Mouse (Mus musculus) megakaryocyte progenitor cell, adult 5-6 weeks (primary cell): ENCODE data around the gene Limk1. TPM values are rescaled to one million over a fixed set of nuclear protein-coding genes. Genes with fewer than 3 reads are reported as not detected.

Experiments used
- ATAC-seq: replicated peaks from 2 replicates; pipeline ENCODE4 v1.8.0; 2016; ENCODE audit warnings: mild to moderate bottlenecking, moderate TSS enrichment, inconsistent platforms; ENCODE audit not compliant: poor library complexity
- total RNA-seq, 2 experiments: library from RNA; stranded (forward) in 1 of 2; stranded (reverse) in 1 of 2; fragments of 157-497, 149-512 nt in 1 of 2; fragments of 200-1000 nt in 1 of 2; gene quantifications; 2 replicates each; pipeline versions ENCODE4 v1.2.3 to v1.2.4; 2015 to 2017

Gene Limk1
- total RNA-seq, 2 experiments from 2014 or later = 11.5 to 14.1 TPM

DNA sequence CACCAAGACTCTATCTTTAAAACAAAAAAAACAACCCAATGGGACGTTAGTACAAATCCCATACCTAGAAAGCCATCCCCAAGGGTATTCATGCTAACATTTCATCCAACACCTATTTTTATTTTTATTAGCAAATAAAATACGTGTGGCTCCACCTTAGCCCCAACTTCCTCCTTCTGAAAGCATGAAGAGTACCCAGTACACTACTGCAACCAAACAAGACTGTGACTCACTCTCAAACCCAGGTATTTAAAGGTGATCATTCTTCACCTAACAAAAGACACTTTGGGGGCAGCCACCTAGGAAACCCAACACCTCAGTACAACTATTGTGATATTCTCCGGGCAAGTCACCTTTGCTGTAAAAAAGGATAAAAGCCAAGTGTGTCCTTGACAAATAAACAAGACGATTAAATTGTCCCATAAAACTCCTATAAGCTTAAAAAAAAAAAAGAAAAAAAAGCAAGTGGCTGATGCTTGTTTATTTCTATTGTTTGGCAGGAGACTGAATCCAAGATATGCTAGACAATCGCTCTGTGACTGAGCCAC lies 50.5 kb downstream of the Limk1 start:
- no peak for ATAC-seq

DNA sequence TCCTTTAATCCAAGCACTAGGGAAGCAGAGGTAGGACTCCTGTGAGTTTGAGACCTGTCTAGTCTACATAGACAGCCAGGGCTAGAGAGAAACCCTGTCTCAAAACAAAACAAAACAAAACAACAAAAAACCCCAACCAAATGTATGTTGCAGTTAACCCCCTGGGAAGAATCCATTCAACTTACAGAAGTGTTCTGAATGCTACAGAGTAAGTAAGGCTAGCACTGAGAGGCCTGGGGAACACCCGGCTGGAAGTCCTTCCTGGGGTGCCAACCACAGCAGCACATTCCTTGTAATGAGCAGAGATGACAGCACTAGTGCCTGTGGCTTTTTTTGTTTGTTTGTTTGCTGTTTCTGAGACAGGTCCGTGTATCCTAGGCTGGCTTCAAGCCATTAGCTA lies 55.6 kb downstream of the Limk1 start:
- no peak for ATAC-seq

DNA sequence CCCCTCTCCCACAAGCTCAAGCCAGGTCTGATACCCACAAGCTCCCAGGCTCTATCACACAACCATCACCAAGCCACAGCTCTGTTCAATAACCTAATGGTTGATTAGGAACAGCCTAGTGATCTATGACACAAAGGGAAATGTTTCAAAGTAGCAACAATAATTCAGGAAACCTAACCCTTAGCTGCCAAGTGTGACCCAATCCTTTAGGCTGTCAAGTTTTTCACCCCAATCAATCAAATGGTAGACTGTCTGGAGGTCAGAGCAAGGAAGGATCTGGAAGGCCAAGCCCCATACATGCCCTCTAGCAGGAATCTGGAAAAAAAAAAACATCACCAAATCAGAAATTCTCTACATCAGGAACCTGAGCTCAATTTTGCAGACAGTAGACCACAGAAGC lies 57.6 kb downstream of the Limk1 start:
- ATAC-seq = no peak

DNA sequence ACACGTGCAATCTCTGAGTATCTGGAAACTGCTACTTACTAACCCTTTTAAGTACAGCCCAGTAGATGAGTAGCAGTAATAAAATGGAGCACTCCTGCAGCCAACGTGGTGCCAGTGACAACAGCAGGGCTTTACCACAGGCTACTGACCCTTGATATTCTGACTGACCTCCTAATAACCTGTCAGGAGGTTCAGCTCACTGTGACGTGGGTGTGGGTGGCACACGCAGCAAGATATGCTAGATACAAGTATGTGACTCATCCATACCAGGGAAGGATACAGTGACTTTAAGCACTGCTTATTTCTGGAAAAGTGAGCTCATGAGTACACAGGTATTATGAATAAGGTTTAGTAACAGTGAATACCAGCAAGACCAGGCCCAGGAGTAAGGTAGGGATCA lies 58.9 kb downstream of the Limk1 start:
- ATAC-seq = no peak

DNA sequence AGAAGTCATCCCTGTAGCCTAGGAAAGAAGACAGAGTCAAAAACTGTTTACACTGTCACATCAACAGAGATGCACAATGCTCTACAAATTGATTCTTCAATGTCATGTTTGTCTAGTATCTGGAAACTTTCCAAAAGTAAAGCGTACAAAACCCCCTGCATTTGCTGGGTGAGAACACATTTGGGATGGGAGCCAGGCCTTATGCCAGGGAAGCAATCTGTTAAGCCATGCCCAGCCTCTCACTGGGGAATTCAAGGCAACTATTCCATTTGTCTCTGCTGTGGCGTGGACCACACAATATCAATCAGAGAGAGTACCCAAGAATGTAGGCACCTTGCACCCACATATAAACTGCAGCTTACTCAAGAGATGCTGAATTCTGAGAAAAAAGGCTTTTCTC lies 66.3 kb downstream of the Limk1 start:
- no peak for ATAC-seq

DNA sequence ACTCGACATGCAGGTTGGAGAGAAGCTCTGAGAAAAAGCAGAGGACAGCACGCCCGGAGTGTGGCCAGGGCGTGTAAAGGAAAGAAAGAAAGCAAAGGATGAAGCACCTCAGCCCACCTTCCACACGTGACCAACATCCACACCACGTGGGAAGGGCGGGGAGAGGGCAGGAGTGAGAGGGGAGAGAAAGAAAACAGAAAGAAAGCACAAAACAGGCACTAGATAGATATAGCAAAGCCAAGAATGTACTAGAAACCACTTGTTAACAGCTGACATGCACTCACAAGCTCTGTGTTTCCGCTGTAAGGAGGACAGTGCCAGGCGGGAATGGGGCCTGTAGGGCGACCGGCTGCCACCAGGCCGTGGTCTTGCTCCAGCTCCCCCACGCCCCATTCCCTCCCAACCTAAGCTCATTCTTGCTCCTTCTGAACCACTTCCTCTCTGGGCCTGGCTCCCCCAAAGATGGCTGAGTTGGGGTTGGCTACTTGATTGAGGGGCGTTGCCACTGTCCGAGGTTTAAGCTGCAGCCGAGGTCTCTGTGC lies 67.2 kb downstream of the Limk1 start:
- ATAC-seq = 0 out of 2 replicates have a peak, but pooled peaks have one; percentile 9

DNA sequence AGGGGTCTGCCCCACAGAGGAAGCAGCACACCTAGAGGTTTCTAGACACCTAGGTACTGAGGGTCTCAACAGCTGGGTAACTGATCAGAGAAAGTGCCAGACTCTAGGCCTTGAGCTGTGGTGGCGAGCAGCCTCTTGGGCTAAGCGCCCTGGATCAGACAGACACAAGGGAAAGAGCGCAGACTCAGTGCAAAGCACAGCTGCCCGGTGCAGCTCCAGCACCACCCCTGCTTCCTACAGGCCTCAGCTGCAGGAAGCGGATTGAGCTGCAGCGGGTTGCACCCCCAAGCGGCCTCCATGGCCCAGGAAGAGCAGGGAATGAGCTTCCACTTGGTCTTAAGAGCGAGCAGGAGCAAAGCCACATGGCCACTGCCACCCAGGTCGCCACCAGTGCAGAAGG lies 67.9 kb downstream of the Limk1 start:
- ATAC-seq = no peak

DNA sequence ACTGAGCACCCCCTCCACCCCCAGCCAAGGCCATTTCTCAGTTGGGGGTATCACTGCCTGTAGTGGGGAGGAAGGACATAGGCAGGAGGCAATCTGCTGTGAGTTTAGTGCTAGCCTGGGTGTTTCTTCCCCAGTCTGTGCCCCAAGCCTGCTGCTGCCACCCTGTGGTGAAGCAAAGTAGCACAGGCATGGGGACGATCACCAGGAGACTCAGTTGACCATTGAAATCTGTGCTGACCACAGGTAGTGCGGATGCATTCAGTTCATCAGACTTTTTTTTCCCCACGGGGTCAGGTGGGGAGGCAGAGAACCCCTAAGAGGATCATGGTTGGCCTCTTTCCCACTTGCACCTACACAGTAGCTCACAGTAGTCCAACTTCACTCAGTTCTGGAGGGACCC lies 71.3 kb downstream of the Limk1 start:
- peak; percentile 60 for ATAC-seq

DNA sequence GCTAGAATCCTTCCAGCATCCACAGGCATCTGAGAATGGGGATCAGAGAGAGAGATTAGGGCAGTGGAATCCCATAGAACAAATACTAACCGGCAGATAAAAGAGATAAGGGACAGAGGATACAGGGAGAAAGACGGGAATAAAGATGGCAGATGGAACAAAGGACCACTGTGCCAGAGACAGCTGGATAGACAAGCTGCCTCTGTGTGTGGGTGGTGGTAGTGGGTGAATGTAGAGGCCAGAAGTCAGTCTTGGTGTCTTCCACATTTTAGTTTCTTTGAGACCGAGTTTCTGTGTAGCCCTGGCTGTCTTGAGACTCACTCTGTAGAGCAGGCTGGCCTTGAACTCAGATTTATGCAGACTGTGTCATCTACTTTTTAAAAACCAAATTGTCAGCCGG lies 72.6 kb downstream of the Limk1 start:
- no peak for ATAC-seq

DNA sequence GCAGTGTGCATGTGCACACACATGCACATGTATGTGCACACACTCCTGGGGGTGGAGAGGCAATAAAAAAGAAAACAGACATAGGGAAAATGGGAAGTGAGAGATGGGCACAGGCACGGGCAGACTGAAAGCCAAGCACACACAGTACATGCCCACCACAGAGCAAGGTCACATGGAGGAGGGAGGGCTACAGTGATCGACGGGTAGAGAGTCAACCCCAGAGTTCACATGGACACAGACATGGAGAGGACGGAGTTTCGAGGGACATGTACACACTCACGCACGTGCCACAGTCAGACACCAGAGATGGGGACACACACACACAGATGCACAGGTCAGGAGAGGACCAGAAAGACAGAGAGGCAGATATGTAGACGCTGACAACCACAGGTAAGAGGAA lies 73.0 kb downstream of the Limk1 start:
- ATAC-seq = peak; percentile 29

DNA sequence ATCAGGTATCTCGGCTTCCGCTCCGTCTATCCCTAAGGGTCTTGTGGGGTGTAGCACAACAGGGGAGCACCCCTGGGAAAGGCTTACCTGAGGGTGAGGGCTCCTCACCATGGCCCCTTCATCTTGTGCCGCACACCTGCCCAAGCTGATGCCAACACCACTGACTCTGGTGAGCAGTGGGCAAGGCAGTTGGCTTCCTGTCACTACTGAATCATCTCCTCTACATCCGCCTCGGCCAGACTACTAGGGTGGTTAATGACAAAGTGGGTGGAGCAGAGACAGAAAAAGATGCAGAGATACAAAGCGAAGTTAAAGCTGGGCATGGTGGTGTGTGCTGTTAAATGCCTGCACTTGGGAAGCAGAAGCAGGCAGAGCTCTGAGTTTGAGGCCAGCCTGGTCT lies 73.6 kb downstream of the Limk1 start, which contains the start of gene Lat2:
Gene Lat2 (minus strand): TSS at position 224 of the 400 bp plus-strand sequence.
- peak; percentile 43 for ATAC-seq

DNA sequence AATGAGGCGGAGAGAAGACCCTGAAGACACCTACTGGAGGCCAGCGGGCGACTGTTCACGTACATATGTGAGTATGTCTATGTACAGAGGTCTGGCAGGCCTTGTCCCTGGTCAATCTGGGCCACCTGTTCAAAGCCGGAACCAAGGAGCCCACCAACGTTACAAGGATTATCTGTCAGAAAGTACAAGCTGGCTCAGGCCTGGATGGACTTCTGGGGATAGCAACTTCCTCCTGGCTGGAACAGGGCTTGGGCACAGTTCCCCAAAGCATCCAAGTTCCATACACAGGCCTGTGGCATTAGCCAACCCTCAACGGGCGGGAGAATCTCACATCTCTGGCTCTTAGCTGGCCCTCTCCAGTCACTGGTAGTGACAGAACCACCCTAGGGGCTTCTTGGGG lies 74.1 kb downstream of the Limk1 start:
- ATAC-seq = 0 out of 2 replicates have a peak, but pooled peaks have one; percentile 9

DNA sequence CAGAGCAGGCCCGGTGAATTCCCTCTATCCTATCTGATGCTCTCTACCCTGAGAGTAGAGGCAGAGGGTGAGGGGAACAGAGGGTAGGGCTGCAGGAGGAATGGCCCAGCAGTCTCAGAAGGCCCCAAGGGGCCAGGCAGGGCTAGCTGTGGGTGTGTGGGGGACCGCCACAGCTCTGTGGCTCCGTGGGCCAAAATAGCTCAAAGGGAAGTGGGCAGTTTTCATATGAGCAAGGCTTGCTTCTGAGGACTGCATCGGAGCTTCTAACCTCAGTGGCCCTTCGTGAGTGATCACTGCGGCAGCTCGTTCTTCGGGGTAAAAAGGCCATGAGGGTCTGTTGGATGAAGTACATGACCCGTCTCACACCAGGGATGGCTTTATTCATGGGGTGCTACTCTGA lies 74.7 kb downstream of the Limk1 start:
- ATAC-seq = peak; percentile 32

DNA sequence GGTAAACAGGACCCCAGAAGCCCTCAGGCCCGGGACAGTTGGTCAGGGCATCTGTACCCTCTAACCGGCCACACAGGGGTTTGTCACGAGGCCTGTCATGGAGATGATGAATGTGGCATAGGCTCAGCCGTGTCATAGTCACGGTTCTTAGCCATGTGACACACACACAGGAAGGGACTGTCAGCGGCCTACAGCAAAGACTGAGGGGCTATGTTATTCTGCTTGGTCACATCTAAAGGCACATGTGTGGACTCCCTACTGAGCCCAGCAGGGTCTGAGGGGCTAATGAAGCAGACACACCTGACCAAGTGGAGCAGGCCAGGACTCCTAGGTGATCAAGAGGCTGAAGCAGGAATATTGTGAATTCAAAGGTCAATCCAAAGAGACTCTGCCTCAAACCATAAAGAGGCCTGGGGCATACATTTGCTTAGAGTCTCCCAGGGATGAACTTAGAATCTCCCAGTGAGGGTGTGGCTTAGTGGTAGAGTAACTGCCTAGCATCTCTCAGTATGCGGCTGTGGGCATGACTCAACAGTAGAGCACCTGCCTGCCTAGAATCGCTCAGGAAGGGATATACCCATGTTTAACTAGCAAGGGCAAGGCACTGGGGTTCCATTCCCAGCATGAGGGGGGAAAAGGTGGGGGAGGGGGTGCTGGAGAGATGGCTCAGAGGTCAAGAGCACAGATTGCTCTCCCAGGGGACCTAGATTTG lies 76.4 kb downstream of the Limk1 start:
- ATAC-seq = peak; percentile 18

DNA sequence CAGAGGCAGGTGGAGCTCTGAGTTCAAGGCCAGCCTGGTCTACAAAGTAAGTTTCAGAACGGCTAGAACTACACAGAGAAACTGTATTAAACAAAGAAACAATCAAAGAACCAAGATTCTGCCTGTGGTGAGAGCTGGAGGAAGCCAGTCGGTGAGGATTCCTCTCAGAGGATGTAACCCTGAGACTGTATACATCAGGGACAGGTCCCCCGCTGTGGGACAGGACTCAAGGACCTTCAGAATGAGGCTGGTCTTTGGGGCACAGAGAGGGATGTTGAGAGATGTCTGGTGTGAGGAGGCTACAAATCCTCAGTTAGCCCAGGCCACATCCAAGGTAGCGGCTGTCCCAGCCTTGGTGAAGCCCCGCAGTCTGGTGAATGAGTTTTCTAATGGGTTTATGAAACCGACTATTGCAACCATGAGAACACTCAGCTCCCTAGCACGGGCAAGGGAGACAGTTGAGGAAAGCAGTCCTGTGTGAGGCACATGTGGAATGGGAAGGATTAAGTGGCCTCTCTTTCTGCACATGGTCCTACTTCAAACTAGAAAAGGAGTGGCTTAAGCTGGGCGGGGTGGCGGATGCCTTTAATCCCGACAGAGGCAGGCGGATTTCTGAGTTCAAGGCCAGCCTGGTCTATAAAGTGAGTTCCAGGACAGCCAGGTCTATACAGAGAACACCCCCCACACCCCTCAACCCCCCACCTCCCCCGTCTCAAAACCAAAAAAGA lies 78.3 kb downstream of the Limk1 start:
- no peak for ATAC-seq

DNA sequence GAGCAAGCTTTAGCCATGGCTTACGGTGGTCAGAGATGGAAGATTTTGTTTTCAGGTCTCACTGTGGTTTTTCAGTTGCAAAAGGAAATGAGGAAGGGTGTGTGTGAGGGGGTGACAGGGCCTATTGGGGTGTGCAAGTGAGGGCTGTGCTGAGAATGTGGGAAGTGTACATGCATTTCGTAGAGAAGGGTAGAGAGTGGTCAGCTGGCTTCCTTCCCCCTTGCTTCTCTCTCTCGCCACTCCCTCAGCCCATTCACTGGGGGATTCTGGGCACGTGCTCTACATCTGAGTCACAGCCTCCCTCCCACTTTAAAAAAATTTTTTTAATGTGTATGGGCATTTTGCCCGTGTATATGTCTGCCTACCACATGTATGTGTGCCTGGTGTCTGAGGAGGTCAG lies 81.3 kb downstream of the Limk1 start:
- peak; percentile 93 for ATAC-seq

DNA sequence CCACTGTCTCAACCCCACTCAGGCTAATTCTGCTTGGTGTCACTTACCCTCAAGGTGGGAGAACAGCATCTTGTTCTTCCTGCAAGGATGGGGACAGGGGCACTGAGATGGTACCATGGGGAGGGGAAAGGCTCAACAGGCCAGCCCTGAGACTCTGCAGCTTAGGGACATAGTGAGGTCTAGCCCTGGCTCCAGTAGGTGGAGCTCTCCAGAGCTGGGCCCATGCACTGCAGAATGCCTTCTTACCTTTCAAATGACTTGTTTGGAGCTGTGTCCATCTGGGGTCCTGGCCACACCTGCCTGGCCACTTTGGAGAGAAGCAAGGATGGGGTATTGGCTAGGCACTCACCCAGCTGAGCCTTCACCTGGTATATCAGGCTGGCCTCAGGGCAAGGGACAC lies 82.1 kb downstream of the Limk1 start:
- ATAC-seq = peak; percentile 41

Other genes starting within 250 kb of the Limk1 start
- gene Gtf2ird1, start 231.9 kb downstream of the Limk1 start, total RNA-seq (2015) = 21.9 and 28.4 TPM in 2 replicates
- 14.5 and 18.2 TPM in 2 replicates for gene Gtf2ird1, start 231.9 kb downstream of the Limk1 start, total RNA-seq (2017)
- gene Clip2, start 136.2 kb downstream of the Limk1 start, total RNA-seq (2015) = 2.1 and 2.2 TPM in 2 replicates
- gene Clip2, start 136.2 kb downstream of the Limk1 start, total RNA-seq (2017) = 4.0 and 17.6 TPM in 2 replicates
- not detected in 2 replicates for gene Syna, start 128.4 kb downstream of the Limk1 start, total RNA-seq (2015)
- gene Syna, start 128.4 kb downstream of the Limk1 start, total RNA-seq (2017) = not detected in 2 replicates
- 230 and 236 TPM in 2 replicates for gene Rfc2, start 107.2 kb downstream of the Limk1 start, total RNA-seq (2015)
- gene Rfc2, start 107.2 kb downstream of the Limk1 start, total RNA-seq (2017) = 145 and 166 TPM in 2 replicates
- gene Lat2, start 73.6 kb downstream of the Limk1 start, total RNA-seq (2015) = 33.7 and 35.8 TPM in 2 replicates
- gene Lat2, start 73.6 kb downstream of the Limk1 start, total RNA-seq (2017) = 48.6 and 67.4 TPM in 2 replicates
- gene Eif4h, start 49.1 kb downstream of the Limk1 start, total RNA-seq (2015) = 201 and 220 TPM in 2 replicates
- 238 and 266 TPM in 2 replicates for gene Eif4h, start 49.1 kb downstream of the Limk1 start, total RNA-seq (2017)
- gene Eln, start 58.7 kb upstream of the Limk1 start, total RNA-seq (2015) = not detected in 2 replicates
- not detected in 2 replicates for gene Eln, start 58.7 kb upstream of the Limk1 start, total RNA-seq (2017)
- not detected in 2 replicates for gene Tmem270, start 218.1 kb upstream of the Limk1 start, total RNA-seq (2015)
- gene Tmem270, start 218.1 kb upstream of the Limk1 start, total RNA-seq (2017) = not detected in 2 replicates
- 17.0 and 19.0 TPM in 2 replicates for gene Cldn13, start 226.9 kb upstream of the Limk1 start, total RNA-seq (2015)
- 5.3 and 10.9 TPM in 2 replicates for gene Cldn13, start 226.9 kb upstream of the Limk1 start, total RNA-seq (2017)
- 1.9 and 3.9 TPM in 2 replicates for gene Mettl27, start 243.8 kb upstream of the Limk1 start, total RNA-seq (2015)
- 0.92 and 3.4 TPM in 2 replicates for gene Mettl27, start 243.8 kb upstream of the Limk1 start, total RNA-seq (2017)